8 mouse cellular contexts compared by ENCODE assay signal in genomic region chr16:18194208-18194985, GRCm38 (mm10). TPM values are rescaled to one million over a fixed set of nuclear protein-coding genes. Genes with fewer than 3 reads are reported as not detected.
DNase-seq lines count a peak whose midpoint lies in the region; ATAC-seq and TF ChIP-seq lines count a peak whose summit lies in the region.

No protein-coding gene starts in this region.

- H3K9ac ChIP-seq in lung, embryonic 15.5 days = no peak overlapping the region
- no peak overlapping the region; the same call in 1 of the 2 replicates for H3K9ac ChIP-seq in stomach, embryonic 14.5 days (replicated peaks; ENCODE audit: low read depth, low read length)

- no peak overlapping the region for H3K4me2 ChIP-seq in lung, embryonic 15.5 days
- no peak overlapping the region for H3K4me2 ChIP-seq in stomach, embryonic 14.5 days (replicated peaks; ENCODE audit: low read depth, low read length)

- no peaks in the 10 kb centered on the region for H3K36me3 ChIP-seq in lung, embryonic 15.5 days
- no peaks in the 10 kb centered on the region for H3K36me3 ChIP-seq in stomach, embryonic 14.5 days (ENCODE audit: control insufficient read depth, insufficient read depth, low read length)

- DNase-seq in lung, adult 2 months = no peak
- DNase-seq in gastrocnemius, adult 8-10 months (ENCODE audit: low spot score in 2 of 2) = peak; percentile 46 to 64
- peak; percentile 56 for DNase-seq in kidney, postnatal 14 days
- no peak for DNase-seq in c-Kit-positive CD71-positive TER-119-positive erythroid progenitor cells, embryonic 14.5 days (ENCODE audit: low spot score)
- DNase-seq in cerebellum, adult 9-10 months = no peak
- no peak for DNase-seq in frontal cortex, adult 2 months (ENCODE audit: extremely low spot score in 1 of 2, low spot score in 1 of 2)

- no peak for TF ChIP-seq CTCF in lung, adult 2 months (IDR thresholded peaks at IDR 0.05; ENCODE audit: insufficient read depth, low read length)

- ATAC-seq in lung, embryonic 15.5 days (ENCODE audit: borderline replicate concordance, extremely low read depth, low FRiP score, low TSS enrichment) = peak; percentile 39
- ATAC-seq in stomach, embryonic 14.5 days (ENCODE audit: insufficient number of reproducible peaks, insufficient read depth, low FRiP score, low read depth) = peak; percentile 40; the same call in 1 of the 2 replicates

- TF ChIP-seq POLR2A in lung, adult 2 months (IDR thresholded peaks at IDR 0.05; ENCODE audit: borderline replicate concordance, extremely low read depth, low read depth, low read length) = no peak

- H3K27me3 ChIP-seq in lung, embryonic 15.5 days = no peaks in the 10 kb centered on the region
- H3K27me3 ChIP-seq in stomach, embryonic 14.5 days (ENCODE audit: control insufficient read depth, insufficient read depth, low read length) = no peaks in the 10 kb centered on the region

- no peaks in the 10 kb centered on the region for H3K9me3 ChIP-seq in lung, embryonic 15.5 days
- no peaks in the 10 kb centered on the region for H3K9me3 ChIP-seq in stomach, embryonic 14.5 days (ENCODE audit: control insufficient read depth, low read depth, low read length)

- no peak overlapping the region for H3K4me3 ChIP-seq in lung, embryonic 15.5 days
- H3K4me3 ChIP-seq in lung, adult 2 months (replicated peaks; ENCODE audit: extremely low read depth, low read depth, low read length) = no peak overlapping the region
- H3K4me3 ChIP-seq in stomach, embryonic 14.5 days (ENCODE audit: low read depth, low read length) = no peak overlapping the region

- H3K4me1 ChIP-seq in lung, embryonic 15.5 days = 0 out of 2 replicates have a peak, but pooled peaks cover 3% of the 10 kb centered on the region
- no peaks in the 10 kb centered on the region for H3K4me1 ChIP-seq in lung, adult 2 months (ENCODE audit: control insufficient read depth, insufficient read depth, low read length)
- peaks cover 13% of the 10 kb centered on the region for H3K4me1 ChIP-seq in stomach, embryonic 14.5 days (ENCODE audit: control insufficient read depth, insufficient read depth, low read length)

- 61% methylated on average over 15 of the region's 15 CpGs for WGBS in lung, embryonic 15.5 days
- 64% methylated on average over 15 of the region's 15 CpGs for WGBS in lung, adult 2 months
- WGBS in stomach, embryonic 14.5 days = 59% methylated on average over 15 of the region's 15 CpGs

- no peak overlapping the region for H3K27ac ChIP-seq in lung, embryonic 15.5 days
- H3K27ac ChIP-seq in stomach, embryonic 14.5 days (ENCODE audit: low read length) = peak overlapping the region; percentile 52

RNA-seq across cellular contexts. Expression of gene Ccdc188, which starts 23.3 kb away (rescaled TPM):
- not detected in 2 replicates for polyA plus RNA-seq in lung, embryonic 15.5 days (2015; fragmentation: Nextera tagmentation; extraction: Ambion mirVana)
- polyA plus RNA-seq in lung, adult 2 months (2012; rRNA removed) = not detected in 2 replicates
- not detected for total RNA-seq in gastrocnemius, adult 8-10 months (2022)
- polyA plus RNA-seq in stomach, embryonic 14.5 days (2014; fragmentation: Nextera tagmentation; extraction: Ambion mirVana) = not detected in 2 replicates
- not detected in 2 replicates for polyA plus RNA-seq in frontal cortex, adult 2 months (2012; rRNA removed)

RNA-seq across cellular contexts. Expression of gene Zdhhc8, which starts 40.5 kb away (rescaled TPM):
- 19.7 and 20.6 TPM in 2 replicates for polyA plus RNA-seq in lung, embryonic 15.5 days (2015; fragmentation: Nextera tagmentation; extraction: Ambion mirVana)
- 98.7 and 124 TPM in 2 replicates for polyA plus RNA-seq in lung, adult 2 months (2012; rRNA removed)
- 10 to 100 TPM; 22.8 to 29.6 (median 26.2) TPM for total RNA-seq in gastrocnemius, adult 8-10 months (2022)
- 9.8 and 11.1 TPM in 2 replicates for polyA plus RNA-seq in stomach, embryonic 14.5 days (2014; fragmentation: Nextera tagmentation; extraction: Ambion mirVana)
- 142 and 152 TPM in 2 replicates for polyA plus RNA-seq in frontal cortex, adult 2 months (2012; rRNA removed)

RNA-seq across cellular contexts. Expression of gene Trmt2a, which starts 54.1 kb away (rescaled TPM):
- polyA plus RNA-seq in lung, embryonic 15.5 days (2015; fragmentation: Nextera tagmentation; extraction: Ambion mirVana) = 103 and 106 TPM in 2 replicates
- polyA plus RNA-seq in lung, adult 2 months (2012; rRNA removed) = 41.9 and 55.2 TPM in 2 replicates
- total RNA-seq in gastrocnemius, adult 8-10 months (2022) = 10 to 100 TPM in 2 of 4 experiments, 1 to 10 TPM in 2; 7.9 to 11.4 (median 9.3) TPM
- polyA plus RNA-seq in stomach, embryonic 14.5 days (2014; fragmentation: Nextera tagmentation; extraction: Ambion mirVana) = 79.1 and 80.2 TPM in 2 replicates
- 76.5 and 77.2 TPM in 2 replicates for polyA plus RNA-seq in frontal cortex, adult 2 months (2012; rRNA removed)

RNA-seq across cellular contexts. Expression of gene Ranbp1, which starts 54.1 kb away (rescaled TPM):
- polyA plus RNA-seq in lung, embryonic 15.5 days (2015; fragmentation: Nextera tagmentation; extraction: Ambion mirVana) = 580 and 615 TPM in 2 replicates
- polyA plus RNA-seq in lung, adult 2 months (2012; rRNA removed) = 31.5 and 34.8 TPM in 2 replicates
- total RNA-seq in gastrocnemius, adult 8-10 months (2022) = 10 to 100 TPM; 15.8 to 20.5 (median 19.1) TPM
- 613 and 635 TPM in 2 replicates for polyA plus RNA-seq in stomach, embryonic 14.5 days (2014; fragmentation: Nextera tagmentation; extraction: Ambion mirVana)
- polyA plus RNA-seq in frontal cortex, adult 2 months (2012; rRNA removed) = 108 and 116 TPM in 2 replicates

Comparison
In these comparisons a context has a peak if more than half of its experiments do, and no peak if none do; other contexts are left out.
1. DNase-seq: peak in gastrocnemius, adult 8-10 months (2 of 2) and kidney, postnatal 14 days (single experiment); none in lung, adult 2 months (single experiment), c-Kit-positive CD71-positive TER-119-positive erythroid progenitor cells, embryonic 14.5 days (single experiment), cerebellum, adult 9-10 months (single experiment) and frontal cortex, adult 2 months (0 of 2).